Mouse (Mus musculus): ENCODE measurements around the gene Eepd1. TPM values are rescaled to one million over a fixed set of nuclear protein-coding genes. Genes with fewer than 3 reads are reported as not detected.

Gene Eepd1
- polyA plus RNA-seq, 1 experiment: 7.1 TPM

- no peak for DNase-seq (ENCODE audit: low read depth, low spot score)
- 70% methylated on average over 1 of the region's 1 CpGs for WGBS
Measured at GRCm38 (mm10) chr9:25526516-25526915, 45.2 kb downstream of the Eepd1 start.

GRCm38 (mm10) chr9:25526927-25527337, 45.6 kb downstream of the Eepd1 start:
- DNase-seq (ENCODE audit: low read depth, low spot score): no peak

GRCm38 (mm10) chr9:25527359-25528038, 46.2 kb downstream of the Eepd1 start:
- no peak for DNase-seq (ENCODE audit: low read depth, low spot score)
- WGBS: 68% methylated on average over 7 of the region's 7 CpGs

GRCm38 (mm10) chr9:25531627-25532026, 50.3 kb downstream of the Eepd1 start:
- DNase-seq (ENCODE audit: low read depth, low spot score): no peak
- 89% methylated on average over 1 of the region's 1 CpGs for WGBS

GRCm38 (mm10) chr9:25532105-25532504, 50.8 kb downstream of the Eepd1 start:
- 73% methylated on average over 3 of the region's 3 CpGs for WGBS
- no peak for DNase-seq (ENCODE audit: low read depth, low spot score)

GRCm38 (mm10) chr9:25535487-25535886, 54.1 kb downstream of the Eepd1 start:
- 74% methylated on average over 3 of the region's 3 CpGs for WGBS
- no peak for DNase-seq (ENCODE audit: low read depth, low spot score)

- no peak for DNase-seq (ENCODE audit: low read depth, low spot score)
- WGBS: 88% methylated on average over 2 of the region's 2 CpGs
Measured at GRCm38 (mm10) chr9:25539461-25539860, 58.1 kb downstream of the Eepd1 start.

- WGBS: 71% methylated on average over 4 of the region's 4 CpGs
- DNase-seq (ENCODE audit: low read depth, low spot score): no peak
Measured at GRCm38 (mm10) chr9:25541355-25541754, 60.0 kb downstream of the Eepd1 start.

GRCm38 (mm10) chr9:25545212-25545611, 63.9 kb downstream of the Eepd1 start:
- 84% methylated on average over 2 of the region's 2 CpGs for WGBS
- DNase-seq (ENCODE audit: low read depth, low spot score): no peak

GRCm38 (mm10) chr9:25549130-25550060, 68.0 kb downstream of the Eepd1 start:
- DNase-seq (ENCODE audit: low read depth, low spot score): peak; percentile 33
- WGBS: 67% methylated on average over 8 of the region's 8 CpGs

- no peak for DNase-seq (ENCODE audit: low read depth, low spot score)
- 38% methylated on average over 7 of the region's 7 CpGs for WGBS
Measured at GRCm38 (mm10) chr9:25550196-25550595, 68.8 kb downstream of the Eepd1 start.

- no peak for DNase-seq (ENCODE audit: low read depth, low spot score)
- WGBS: 75% methylated on average over 2 of the region's 2 CpGs
Measured at GRCm38 (mm10) chr9:25552532-25552931, 71.2 kb downstream of the Eepd1 start.

- WGBS: 84% methylated on average over 6 of the region's 6 CpGs
- DNase-seq (ENCODE audit: low read depth, low spot score): no peak
Measured at GRCm38 (mm10) chr9:25554246-25554803, 73.0 kb downstream of the Eepd1 start.

GRCm38 (mm10) chr9:25555261-25555660, 73.9 kb downstream of the Eepd1 start:
- DNase-seq (ENCODE audit: low read depth, low spot score): no peak
- 67% methylated on average over 6 of the region's 6 CpGs for WGBS

- no peak for DNase-seq (ENCODE audit: low read depth, low spot score)
- WGBS: 87% methylated on average over 3 of the region's 3 CpGs
Measured at GRCm38 (mm10) chr9:25556008-25556407, 74.7 kb downstream of the Eepd1 start.

- WGBS: 95% methylated on average over 2 of the region's 2 CpGs
- DNase-seq (ENCODE audit: low read depth, low spot score): no peak
Measured at GRCm38 (mm10) chr9:25557378-25557777, 76.0 kb downstream of the Eepd1 start.

- DNase-seq (ENCODE audit: low read depth, low spot score): no peak
- 65% methylated on average over 3 of the region's 3 CpGs for WGBS
Measured at GRCm38 (mm10) chr9:25558834-25559233, 77.5 kb downstream of the Eepd1 start.

- WGBS: 74% methylated on average over 9 of the region's 9 CpGs
- DNase-seq (ENCODE audit: low read depth, low spot score): no peak
Measured at GRCm38 (mm10) chr9:25560016-25560758, 78.8 kb downstream of the Eepd1 start.

GRCm38 (mm10) chr9:25561143-25561542, 79.8 kb downstream of the Eepd1 start:
- WGBS: 88% methylated on average over 1 of the region's 1 CpGs
- no peak for DNase-seq (ENCODE audit: low read depth, low spot score)

GRCm38 (mm10) chr9:25563806-25564205, 82.5 kb downstream of the Eepd1 start:
- WGBS: 74% methylated on average over 4 of the region's 4 CpGs
- DNase-seq (ENCODE audit: low read depth, low spot score): no peak

All from large intestine, adult 2 months (tissue).